Mouse (Mus musculus): ENCODE results near the gene Myo1e. TPM values are rescaled to one million over a fixed set of nuclear protein-coding genes. Genes with fewer than 3 reads are reported as not detected.
A peak's percentile ranks its signal among the peaks of the same experiment; 100 is the strongest.

Myo1e gene
- total RNA-seq (2015; ENCODE audit: low replicate concordance) = not detected in 2 replicates
- not detected in 2 replicates for total RNA-seq (2017; ENCODE audit: low replicate concordance)

- ATAC-seq (replicated peaks; ENCODE audit: low FRiP score, poor library complexity, severe bottlenecking) = no peak
Observed at GRCm38 (mm10) chr9:70207151-70207831, at the start of gene Myo1e. Gene Myo1e (plus strand): TSS chr9:70207350.

GRCm38 (mm10) chr9:70160071-70160470, 47.1 kb upstream of the Myo1e start:
- ATAC-seq (replicated peaks; ENCODE audit: low FRiP score, poor library complexity, severe bottlenecking) = no peak

GRCm38 (mm10) chr9:70168973-70169372, 38.2 kb upstream of the Myo1e start:
- ATAC-seq (replicated peaks; ENCODE audit: low FRiP score, poor library complexity, severe bottlenecking) = 0 out of 2 replicates have a peak, but pooled peaks have one; percentile 55

- no peak for ATAC-seq (replicated peaks; ENCODE audit: low FRiP score, poor library complexity, severe bottlenecking)
Observed at GRCm38 (mm10) chr9:70174291-70174848, 32.8 kb upstream of the Myo1e start.

GRCm38 (mm10) chr9:70174896-70175295, 32.3 kb upstream of the Myo1e start:
- no peak for ATAC-seq (replicated peaks; ENCODE audit: low FRiP score, poor library complexity, severe bottlenecking)

- ATAC-seq (replicated peaks; ENCODE audit: low FRiP score, poor library complexity, severe bottlenecking) = no peak
Observed at GRCm38 (mm10) chr9:70176291-70176690, 30.9 kb upstream of the Myo1e start.

GRCm38 (mm10) chr9:70181719-70182118, 25.4 kb upstream of the Myo1e start:
- ATAC-seq (replicated peaks; ENCODE audit: low FRiP score, poor library complexity, severe bottlenecking) = no peak

- ATAC-seq (replicated peaks; ENCODE audit: low FRiP score, poor library complexity, severe bottlenecking) = no peak
Observed at GRCm38 (mm10) chr9:70182639-70183038, 24.5 kb upstream of the Myo1e start.

- no peak for ATAC-seq (replicated peaks; ENCODE audit: low FRiP score, poor library complexity, severe bottlenecking)
Observed at GRCm38 (mm10) chr9:70192336-70192735, 14.8 kb upstream of the Myo1e start.

GRCm38 (mm10) chr9:70194622-70195021, 12.5 kb upstream of the Myo1e start:
- no peak for ATAC-seq (replicated peaks; ENCODE audit: low FRiP score, poor library complexity, severe bottlenecking)

GRCm38 (mm10) chr9:70196956-70197659, 10.0 kb upstream of the Myo1e start:
- no peak for ATAC-seq (replicated peaks; ENCODE audit: low FRiP score, poor library complexity, severe bottlenecking)

GRCm38 (mm10) chr9:70197992-70198391, 9.2 kb upstream of the Myo1e start:
- ATAC-seq (replicated peaks; ENCODE audit: low FRiP score, poor library complexity, severe bottlenecking) = no peak

- ATAC-seq (replicated peaks; ENCODE audit: low FRiP score, poor library complexity, severe bottlenecking) = no peak
Observed at GRCm38 (mm10) chr9:70202753-70203152, 4.4 kb upstream of the Myo1e start.

GRCm38 (mm10) chr9:70203267-70204076, 3.7 kb upstream of the Myo1e start:
- no peak for ATAC-seq (replicated peaks; ENCODE audit: low FRiP score, poor library complexity, severe bottlenecking)

- no peak for ATAC-seq (replicated peaks; ENCODE audit: low FRiP score, poor library complexity, severe bottlenecking)
Observed at GRCm38 (mm10) chr9:70207981-70208521, 901 bp downstream of the Myo1e start.

- ATAC-seq (replicated peaks; ENCODE audit: low FRiP score, poor library complexity, severe bottlenecking) = no peak
Observed at GRCm38 (mm10) chr9:70208751-70209150, 1.6 kb downstream of the Myo1e start.

- no peak for ATAC-seq (replicated peaks; ENCODE audit: low FRiP score, poor library complexity, severe bottlenecking)
Observed at GRCm38 (mm10) chr9:70209296-70210049, 2.3 kb downstream of the Myo1e start.

GRCm38 (mm10) chr9:70211638-70212037, 4.5 kb downstream of the Myo1e start:
- ATAC-seq (replicated peaks; ENCODE audit: low FRiP score, poor library complexity, severe bottlenecking) = no peak

GRCm38 (mm10) chr9:70216517-70216916, 9.4 kb downstream of the Myo1e start:
- no peak for ATAC-seq (replicated peaks; ENCODE audit: low FRiP score, poor library complexity, severe bottlenecking)

Data from erythroblast, adult 5-6 weeks (primary cell).